Mouse (Mus musculus) cerebellum, adult 9-11 months (tissue): ENCODE results near the gene Rab40b.

ENCODE experiments used
- DNase-seq: peaks from one replicate; pipeline ENCODE4 v3.0.0; 2022

Rab40b gene

DNA sequence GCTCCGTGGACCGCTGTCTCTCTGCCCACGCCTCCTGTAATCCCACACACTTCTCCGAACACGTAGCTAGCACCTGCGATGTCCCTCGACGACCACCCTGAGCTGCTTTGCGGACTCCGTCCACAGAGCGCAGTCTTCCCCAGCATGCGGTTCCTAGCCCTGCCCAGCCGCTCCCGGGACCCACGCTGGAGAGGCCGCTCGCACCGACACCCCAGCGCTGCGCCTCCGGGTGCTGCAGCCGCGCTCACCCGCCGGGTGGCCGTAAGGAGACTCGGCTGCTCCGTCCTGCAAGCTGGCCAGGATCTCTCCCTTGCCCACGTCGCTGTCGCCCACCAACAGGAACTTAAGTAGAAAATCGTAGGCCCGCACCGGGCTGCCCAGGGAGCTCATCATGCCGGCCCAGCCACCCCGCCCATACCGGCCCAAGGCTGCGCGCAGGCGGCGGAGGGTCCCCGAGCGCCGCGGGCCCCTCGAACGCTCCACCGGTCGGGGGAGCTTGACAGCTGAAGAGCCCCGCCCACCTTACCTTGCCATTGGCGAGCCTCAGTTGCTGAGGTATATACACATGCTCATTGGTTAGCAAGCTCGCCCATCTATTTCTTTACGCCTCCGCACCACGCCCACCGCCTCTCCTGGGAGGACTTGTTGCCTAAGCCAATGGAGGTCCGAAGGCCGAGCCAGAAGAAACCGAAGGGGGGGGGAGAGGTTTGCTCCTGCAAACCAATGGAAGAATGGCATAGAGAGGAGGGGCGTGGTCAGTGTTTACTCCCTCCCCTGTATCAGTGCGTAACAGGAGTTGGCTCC is at the start of gene Rab40b:
Gene Rab40b (minus strand): TSS at position 502 of the 804 bp plus-strand sequence.
- peak; percentile 94 for DNase-seq

DNA sequence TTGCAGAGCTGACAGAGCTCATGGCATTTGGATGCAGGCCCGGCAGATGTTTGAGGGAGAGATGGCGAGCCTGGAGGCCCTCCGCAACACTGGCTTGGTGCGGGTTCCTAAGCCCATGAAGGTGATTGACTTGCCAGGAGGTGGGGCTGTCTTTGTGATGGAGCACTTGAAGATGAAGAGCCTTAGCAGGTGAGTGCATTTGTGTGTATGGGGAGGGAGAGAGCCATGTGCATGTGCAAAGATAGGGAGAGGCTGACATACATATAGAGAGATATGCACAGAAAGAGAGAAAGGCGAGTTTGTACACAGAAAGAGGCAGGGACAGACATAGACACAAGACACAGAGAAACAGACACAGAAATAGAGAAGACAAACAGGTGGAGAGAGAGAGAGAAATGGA is 49.2 kb upstream of the Rab40b start:
- DNase-seq: peak; percentile 48

DNA sequence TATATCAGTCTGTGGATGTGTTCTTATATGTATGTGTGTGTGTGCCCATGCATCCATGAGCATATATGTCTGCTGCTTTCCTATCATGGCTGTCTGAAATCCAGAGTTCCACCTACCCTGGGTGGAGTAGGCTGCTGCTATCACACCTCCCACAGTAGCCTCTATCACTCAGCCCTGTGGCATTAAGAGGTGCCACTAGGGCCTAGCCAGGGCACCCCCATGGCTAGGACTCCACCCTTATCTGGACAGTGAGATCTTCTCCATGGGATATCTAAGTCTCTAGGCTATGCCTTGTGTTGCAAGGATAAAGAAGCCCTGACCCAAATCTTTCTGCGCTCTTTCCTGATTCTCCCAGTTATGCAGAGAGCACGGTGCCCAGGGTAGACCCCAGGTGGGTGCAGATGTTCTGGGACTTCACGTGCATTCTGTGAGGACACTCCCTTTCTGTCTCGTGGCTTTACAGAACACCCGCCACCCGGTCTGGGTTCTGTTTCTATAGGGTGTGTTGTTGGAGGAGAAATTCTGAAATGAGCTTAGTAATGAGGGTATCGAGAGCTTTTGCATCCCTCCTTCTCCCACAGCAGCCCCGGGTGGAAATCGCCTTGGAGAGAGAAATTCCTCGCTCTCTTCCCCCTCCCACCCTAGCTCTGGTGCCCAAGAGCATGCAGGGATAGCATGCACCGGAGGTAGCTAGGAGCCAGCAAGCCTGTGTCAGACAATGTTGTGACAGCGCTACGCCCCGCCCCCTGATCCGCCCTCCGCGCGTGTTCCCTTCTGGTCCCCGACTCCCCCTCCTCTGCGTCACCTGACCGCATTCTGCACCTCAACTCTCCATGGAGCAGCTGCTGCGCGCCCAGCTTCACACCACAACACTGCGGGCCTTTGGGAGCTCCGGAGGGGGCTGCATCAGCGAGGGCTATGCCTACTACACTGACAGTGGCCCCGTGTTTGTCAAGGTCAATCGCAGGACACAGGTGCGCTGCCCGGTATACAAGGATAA is 46.4 kb upstream of the Rab40b start, which contains the start of gene Fn3k:
Gene Fn3k (plus strand): TSS at position 758 of the 1,000 bp plus-strand sequence.
- peak; percentile 98 for DNase-seq

DNA sequence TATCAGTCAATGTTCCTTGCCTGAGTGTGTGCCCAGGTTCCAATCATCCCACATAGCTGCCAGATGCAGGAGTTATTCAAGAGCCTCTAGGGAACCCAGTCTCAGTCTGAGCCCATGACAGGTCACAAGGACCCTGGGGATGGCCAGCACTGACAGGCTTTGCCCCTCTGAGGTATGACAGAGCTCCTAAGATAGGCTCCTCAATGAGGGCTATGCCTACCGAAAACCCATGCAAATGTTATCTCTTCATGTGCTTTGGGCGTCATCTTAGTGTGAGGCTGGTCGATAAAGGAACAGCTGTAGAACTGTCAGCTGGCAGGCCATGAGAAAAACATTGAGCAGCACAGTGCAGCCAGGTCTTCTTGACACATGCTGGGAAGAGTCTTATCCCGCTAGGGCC is 45.3 kb upstream of the Rab40b start:
- DNase-seq: no peak

DNA sequence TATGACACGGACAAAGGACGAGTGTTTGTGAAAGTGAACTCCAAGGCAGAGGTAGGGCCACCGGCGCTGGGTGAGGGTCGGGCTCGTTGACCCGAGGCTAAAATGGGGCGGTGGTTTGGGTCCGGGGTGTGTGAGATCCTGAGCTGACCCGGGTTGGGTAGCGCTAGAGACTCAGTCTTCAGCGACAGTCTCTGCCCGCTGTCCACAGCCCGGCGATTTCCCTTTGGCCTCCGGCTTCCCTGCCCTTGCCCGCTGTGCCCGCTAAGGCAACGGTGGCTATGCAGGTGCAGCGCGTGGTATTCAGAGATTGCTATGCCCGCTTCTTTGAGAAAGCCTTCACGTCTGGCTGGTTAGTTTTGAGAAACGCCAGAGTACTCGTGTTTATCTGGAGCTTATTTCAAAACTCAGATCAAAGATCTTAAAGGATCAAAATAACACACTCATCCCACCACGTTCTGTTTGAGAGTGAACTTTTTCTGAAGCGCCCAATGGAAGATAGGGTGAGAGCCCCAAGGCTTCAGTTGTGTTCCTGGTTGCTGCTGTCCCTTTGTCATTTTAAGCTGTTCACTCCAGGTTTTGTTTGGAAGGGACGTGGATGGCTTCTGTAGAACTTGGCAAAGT is 33.6 kb upstream of the Rab40b start:
- DNase-seq: no peak

DNA sequence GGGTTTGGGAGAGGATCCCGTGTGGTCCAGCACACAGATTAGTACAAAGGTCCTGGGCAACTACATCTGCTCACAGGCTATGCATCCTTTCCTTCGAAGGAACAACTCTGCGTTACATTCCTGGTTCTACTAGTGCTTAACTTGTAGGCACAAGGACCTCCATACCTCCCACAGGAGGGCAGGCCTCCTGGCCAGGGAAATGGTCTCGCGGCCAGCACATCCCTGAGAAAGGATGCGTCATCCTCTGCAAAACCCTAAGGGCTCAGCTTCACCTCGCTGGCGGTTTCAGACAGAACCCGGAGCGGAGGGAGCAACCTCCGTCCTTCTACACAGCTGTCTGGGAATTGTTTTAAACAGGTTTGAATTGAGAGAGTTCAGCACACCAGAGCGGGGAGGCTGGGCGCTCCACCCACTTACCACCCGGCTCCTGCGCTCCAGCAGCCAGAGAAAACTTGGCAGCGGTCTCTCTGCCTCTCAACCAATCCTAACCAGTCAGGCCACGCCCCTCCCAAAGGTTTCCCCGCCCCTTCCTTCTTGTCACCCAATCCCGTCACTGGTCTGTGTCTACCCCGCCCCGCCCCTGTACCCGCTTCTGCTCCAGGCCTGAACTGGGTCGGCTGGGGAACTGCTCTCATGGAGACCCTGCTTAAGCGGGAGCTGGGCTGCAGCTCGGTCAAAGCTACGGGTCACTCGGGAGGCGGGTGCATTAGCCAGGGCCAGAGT is 32.9 kb upstream of the Rab40b start, which contains the start of gene Fn3krp:
Gene Fn3krp (plus strand): TSS at position 572 of the 723 bp plus-strand sequence.
- peak; percentile 99 for DNase-seq

DNA sequence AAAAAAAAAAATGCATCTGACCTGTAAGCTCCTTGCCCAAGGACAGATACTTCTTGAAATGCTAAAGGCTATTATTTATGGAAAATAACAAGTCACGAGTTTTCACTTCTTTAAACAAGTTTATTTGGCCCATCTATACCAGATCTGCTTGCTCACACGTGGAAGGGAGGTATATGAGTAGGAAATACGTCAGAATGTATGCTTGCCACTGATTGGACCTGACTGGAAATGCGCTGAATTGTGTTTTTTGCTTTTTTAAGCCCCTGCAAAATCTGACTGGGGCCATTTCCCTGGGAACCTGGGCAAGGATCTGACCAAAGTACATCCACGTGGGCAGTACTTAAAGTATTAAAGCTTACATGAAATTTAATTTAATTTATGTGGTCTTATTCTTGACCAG is 32.3 kb upstream of the Rab40b start:
- DNase-seq: no peak

DNA sequence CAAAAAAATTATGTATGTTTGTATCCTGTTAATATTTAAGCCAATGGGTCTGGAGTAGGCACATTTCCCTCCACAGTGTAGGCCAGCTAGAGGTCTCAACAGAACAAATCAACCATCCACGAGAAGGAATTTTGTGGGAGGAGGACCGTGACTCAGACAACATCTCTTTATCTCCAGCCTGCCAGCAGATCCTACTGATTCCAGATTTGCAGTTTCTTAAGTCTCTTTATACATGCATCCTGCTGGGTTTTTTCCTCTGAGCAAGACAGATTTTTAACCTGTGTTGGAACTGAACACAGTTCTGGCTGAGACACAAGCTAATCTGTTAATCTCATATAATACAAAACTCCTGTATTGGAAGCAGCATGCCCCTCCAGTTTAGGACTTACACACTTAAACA is 30.9 kb upstream of the Rab40b start:
- no peak for DNase-seq

DNA sequence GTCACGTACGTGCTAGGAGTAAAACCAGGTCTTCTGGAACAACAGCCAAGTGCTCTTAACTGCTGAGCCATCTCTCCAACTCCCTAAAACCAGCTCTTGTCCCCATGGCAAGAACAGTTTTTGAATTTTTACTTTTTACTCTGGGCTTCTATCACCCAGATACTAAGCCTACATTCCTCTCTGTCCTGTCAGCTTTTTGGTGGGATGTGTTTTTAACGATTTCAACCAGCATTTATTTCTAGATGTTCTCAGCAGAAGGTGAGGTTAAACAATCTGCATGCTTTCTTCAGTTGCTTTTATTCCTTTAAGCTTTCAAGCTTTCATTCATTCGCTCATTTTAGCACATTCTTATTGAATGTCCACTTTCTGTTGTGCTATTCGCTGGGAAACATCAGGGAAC is 29.9 kb upstream of the Rab40b start:
- no peak for DNase-seq

DNA sequence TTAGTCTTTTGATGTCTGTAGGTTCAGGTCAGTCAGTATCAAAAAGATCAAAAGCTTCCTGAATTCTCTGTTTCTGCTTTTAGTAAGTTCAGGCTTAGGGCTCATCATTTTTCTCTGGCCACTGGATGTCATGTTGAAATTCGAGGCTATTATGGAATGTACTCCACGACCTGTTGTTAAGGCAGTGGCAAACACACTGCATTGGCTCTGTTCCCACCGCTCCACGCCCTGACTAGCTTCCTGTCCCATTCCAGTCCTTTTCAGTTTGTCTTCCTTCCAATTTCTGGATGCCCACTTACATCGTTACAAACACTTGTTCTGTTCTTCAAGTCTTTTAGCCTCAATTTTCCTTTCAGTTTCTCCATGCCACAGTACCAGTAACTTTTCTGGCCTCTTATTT is 27.3 kb upstream of the Rab40b start:
- no peak for DNase-seq

DNA sequence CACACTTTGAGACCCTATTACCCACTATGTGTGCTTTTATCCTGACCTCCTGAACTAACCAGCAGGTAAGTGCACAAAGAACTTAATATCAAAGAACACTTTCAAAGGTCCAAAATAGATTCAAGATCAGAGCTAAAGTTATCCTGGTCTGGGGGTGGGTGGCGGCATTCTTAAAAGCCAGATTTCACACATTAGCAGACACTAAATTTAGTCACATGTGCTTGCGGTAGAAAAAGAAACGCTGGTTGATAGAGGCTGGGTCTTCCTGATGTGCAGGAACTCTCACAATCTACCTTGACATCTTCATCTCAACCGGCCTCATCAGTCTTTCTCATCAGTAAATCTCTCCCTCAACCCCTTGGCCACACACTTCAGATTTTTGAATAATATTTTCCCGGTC is 26.7 kb upstream of the Rab40b start:
- no peak for DNase-seq

DNA sequence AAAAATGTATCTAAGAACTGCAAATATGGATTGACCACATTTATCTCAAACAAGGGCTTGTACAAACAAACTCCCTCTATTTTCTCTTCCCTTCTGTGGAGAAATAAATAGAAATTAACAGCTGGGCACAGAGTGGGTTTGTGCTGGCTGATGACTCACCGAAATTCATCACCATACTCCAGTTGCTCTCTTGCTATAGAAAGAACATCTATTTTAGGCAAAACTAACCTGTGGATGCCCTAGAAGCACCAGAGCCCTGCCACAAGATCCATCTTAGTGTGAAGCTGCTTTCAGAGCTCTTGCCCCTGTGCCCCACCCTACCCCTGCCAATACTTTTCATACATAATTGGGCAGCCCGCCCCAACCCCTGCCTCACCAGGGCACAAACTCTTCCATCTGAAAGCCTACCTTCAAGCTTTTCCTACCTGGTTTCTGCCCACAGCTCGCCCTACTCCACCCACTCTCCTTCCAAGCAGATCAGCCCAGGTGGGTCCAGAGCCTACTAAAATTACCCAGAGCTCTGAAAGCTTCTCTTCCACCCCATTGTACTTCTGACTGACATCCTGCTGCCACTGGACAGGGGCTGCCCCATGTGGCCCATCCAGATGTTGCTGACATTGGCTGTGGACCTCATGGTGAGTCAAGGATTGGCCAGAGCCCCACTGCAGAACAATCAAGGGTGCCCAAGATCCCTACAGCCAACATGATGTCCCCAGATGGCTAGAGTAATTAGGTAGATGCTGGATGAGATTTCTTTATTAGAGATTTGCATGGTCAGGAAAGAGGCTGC is 19.5 kb upstream of the Rab40b start:
- DNase-seq: no peak

DNA sequence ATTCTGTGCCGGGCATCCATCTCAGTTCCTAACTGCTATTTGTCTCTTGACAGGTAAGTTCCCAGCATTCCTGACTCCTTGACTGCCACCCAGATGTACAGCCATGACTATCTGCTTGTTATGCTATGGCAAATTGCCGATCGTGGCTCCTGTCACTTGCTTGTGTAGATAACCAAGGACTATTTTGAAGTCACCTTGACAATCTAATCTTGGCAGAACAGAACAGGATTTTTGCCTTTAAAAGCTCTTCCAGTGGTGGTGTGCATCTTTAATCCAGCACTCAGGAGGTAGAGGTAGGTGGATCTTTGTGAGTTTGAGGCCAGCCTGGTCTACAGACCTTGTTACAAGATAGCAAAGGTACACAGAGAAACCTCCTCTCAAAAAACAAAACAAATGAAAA is 4.4 kb upstream of the Rab40b start:
- no peak for DNase-seq

DNA sequence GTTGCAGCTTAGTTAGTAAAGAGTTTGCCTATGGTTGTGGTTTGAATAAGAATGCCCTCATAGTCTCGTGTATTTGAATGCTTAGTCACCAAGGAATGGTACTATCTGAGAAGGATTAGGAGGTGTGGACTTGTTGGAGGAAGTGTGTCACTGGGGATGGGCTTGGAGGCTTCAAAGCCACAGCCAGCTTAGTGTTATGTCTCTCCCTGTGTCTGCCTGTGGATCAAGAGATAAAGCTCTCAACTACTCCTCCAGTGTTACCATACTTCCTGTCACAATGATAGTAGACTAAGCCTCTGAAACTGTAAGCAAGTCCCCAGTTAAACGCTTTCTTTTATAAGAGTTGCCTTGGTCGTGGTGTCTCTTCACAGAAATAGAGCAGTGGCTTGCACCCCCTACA is 2.7 kb upstream of the Rab40b start:
- DNase-seq: no peak

DNA sequence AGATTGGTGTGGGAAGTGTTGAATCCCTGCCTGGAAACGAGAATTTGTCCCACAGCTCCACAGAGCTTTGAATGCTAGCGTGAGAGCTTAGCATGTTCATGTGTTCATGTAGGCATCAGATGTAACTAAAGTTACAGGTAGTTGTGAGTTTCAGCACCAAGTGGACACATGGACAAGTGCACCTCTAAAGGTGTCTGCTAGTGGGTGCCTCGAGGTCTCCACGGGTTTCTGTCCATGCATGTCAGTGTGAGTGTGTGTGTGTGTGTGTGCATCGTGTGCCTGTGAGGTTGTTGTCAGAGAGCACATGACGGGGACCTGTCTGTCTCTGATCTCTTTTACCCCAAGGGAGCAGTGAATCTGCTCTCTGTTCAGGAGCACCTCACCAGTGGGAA is 499 bp upstream of the Rab40b start:
- DNase-seq: no peak

DNA sequence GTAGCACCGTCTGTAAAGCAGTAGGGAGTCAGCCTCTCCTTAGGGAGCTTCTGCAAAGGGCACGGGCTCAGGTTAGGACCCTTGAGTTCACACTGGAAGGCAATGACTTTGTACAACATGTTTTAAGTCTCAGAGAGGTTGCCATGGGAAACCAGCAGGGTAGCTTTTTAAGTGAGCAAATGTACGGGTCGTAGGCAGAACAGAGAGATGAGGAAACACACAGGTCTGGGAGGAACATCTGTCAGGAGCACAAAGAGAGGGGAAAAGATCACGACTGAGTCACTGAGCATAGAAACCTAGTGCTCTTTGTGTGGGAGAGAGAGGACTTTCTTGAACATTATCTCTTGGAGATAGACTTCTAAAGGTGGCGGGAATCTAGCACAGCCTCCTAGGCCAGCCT is 7.8 kb downstream of the Rab40b start:
- no peak for DNase-seq

DNA sequence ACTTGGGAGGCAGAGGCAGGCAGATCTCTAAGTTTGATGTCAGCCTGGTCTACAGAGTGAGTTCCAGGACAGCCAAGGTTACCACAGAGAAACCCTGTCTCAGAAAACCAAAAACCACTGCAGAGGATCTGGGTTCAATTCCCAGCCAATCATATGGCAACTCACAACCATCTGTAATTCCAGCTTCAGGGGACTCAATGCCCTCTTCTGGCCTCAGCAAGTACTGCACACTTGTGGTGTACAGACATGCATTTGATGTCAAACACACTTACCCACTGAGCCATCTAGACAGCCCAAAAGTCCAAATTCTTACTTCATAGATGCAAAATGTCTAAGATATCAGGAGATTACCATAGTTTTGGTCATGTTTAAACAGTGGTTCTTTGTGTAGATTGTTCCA is 9.4 kb downstream of the Rab40b start:
- DNase-seq: no peak

DNA sequence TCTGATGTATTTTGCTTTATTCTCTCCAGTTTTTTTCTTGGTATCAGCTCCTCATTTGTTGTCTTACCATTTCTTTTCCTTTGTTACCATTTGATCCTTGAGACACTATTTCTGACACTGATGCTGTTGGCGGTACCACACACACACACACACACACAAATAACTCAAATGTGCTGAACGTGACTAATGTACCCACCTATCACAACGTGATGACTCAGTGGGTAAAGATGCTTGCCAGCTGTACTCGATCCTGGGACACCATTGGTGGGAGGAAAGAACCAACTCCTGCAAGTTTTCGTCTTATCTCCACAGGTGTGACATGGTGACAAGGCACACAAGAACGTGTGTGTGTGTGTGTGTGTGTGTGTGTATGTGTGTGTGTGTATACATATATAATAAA is 14.7 kb downstream of the Rab40b start:
- DNase-seq: no peak

DNA sequence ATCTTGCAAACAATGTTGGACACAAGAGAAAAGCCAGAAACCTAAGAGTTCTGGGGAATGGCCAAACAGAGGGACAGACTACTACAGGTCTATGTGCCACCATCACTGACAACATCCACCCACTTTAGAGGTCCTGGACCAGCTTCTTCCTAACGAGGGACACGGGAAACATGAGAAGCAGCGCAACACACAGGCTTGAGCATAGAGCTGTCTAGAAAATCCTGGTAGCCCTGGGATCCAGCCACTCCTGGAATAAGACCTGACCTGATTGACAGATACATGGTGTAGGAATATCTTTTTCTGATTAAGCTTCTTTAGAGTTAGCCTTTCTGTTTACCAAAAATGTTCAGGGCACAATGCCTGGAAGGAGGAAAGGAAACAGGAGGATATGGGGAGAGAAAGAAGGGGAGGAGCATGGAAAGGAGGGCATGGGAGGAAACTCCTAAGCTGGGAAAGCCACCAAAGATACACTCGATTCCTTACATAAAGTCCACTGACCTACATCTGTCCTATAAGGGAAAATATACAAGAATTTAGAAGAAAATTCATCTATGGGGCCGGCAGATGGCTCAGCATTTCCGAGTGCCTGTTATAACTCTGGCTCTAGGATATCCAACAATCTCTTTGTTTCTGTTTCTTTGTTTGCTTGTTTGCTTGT is 17.6 kb downstream of the Rab40b start:
- DNase-seq: no peak

DNA sequence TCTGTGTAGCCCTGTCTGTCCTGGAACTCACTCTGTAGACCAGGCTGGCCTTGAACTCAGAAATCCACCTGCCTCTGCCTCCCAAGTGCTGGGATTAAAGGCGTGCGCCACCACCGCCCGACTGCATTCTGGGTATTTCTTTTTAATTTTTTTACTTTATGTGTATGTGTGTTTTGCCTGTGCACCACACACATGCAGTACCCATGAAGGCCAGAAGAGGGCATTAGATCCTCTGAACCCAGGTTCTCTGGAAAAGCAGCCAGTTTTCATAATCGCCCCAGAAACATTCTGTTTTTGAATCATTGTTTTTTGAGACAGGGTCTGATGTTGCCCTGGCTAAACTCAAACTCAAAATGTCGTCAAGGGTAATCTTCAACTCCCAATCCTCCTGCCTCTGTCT is 18.4 kb downstream of the Rab40b start:
- no peak for DNase-seq

DNA sequence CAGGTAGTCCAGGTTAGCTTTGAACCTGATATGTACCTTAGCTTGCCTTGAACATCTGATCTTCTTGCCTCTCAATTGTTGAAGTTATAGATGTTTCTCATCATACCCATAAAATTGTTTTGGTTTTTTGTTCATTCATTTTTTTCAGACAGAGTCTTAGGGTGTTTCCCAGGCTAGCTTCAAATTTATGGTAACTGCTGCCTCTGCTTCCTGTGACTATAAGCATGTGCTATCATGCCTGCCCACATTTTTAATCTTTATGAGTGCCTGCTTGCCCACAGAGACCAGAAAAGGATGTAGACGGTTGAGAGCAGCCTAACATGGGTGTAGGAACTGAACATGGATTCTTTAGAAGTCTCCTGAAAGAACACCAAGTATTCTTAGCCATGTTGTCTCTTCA is 19.3 kb downstream of the Rab40b start:
- no peak for DNase-seq
